Mouse (Mus musculus) embryonic facial prominence, embryonic 10.5 days (tissue): Measurements from ENCODE around the gene Il3. TPM values are rescaled to one million over a fixed set of nuclear protein-coding genes. Genes with fewer than 3 reads are reported as not detected.
A peak's percentile ranks its signal among the peaks of the same experiment; 100 is the strongest.

Experiments used
- DNase-seq: peaks from one replicate; pipeline ENCODE4 v3.0.0-alpha.2; 2017; ENCODE audit warnings: low spot score
- H3K27ac ChIP-seq: fragments of 300-500 bp; sonication (generic); replicated peaks from 2 replicates; pipeline ENCODE4 v1.5.1; 2016; ENCODE audit warnings: mild to moderate bottlenecking
- H3K27me3 ChIP-seq: fragments of 300-500 bp; sonication (generic); replicated peaks from 2 replicates; pipeline ENCODE4 v1.6.1; 2016; ENCODE audit warnings: low read depth, mild to moderate bottlenecking; ENCODE audit not compliant: poor library complexity, severe bottlenecking
- H3K36me3 ChIP-seq: fragments of 300-500 bp; sonication (generic); replicated peaks from 2 replicates; pipeline ENCODE4 v1.6.1; 2016; ENCODE audit warnings: mild to moderate bottlenecking, moderate library complexity
- H3K4me1 ChIP-seq: fragments of 300-500 bp; sonication (generic); 2 replicates; pipeline ENCODE4 v1.6.1; 2016
- H3K4me3 ChIP-seq: fragments of 300-500 bp; sonication (generic); 2 replicates; pipeline ENCODE4 v1.5.1; 2016; ENCODE audit warnings: mild to moderate bottlenecking, moderate library complexity
- H3K9me3 ChIP-seq: fragments of 300-500 bp; sonication (generic); 2 replicates; pipeline ENCODE4 v1.6.1; 2016; ENCODE audit warnings: mild to moderate bottlenecking
- WGBS: fragments of 180-500 bp; shearing (Covaris S2); methylation state at CpG from one replicate; pipeline ENCODE4 v1.1.7; 2016; 5-methylcytosine and 5-hydroxymethylcytosine counted together
- polyA plus RNA-seq: library from polyadenylated mRNA; unstranded; fragments of >200 nt; fragmentation: Nextera tagmentation; extraction: Ambion mirVana; gene quantifications from 2 replicates; pipeline ENCODE4 v1.2.1, GENCODE M21; 2016

Gene Il3
- not detected in 2 replicates for polyA plus RNA-seq

GRCm38 (mm10) chr11:54267177-54267576, at the start of gene Il3:
Gene Il3 (minus strand): TSS chr11:54267277.
- H3K36me3 ChIP-seq: no peaks in the 10 kb centered on the region
- H3K27ac ChIP-seq: no peak within 1 kb of the TSS
- no peaks in the 10 kb centered on the region for H3K27me3 ChIP-seq
- H3K4me3 ChIP-seq: no peak within 1 kb of the TSS
- no peaks in the 10 kb centered on the region for H3K9me3 ChIP-seq
- no peaks in the 10 kb centered on the region for H3K4me1 ChIP-seq
- WGBS: 78% methylated on average over 6 of the region's 6 CpGs
- no peak for DNase-seq

- WGBS: 86% methylated on average over 5 of the region's 5 CpGs
Measured at GRCm38 (mm10) chr11:54315336-54315735, 48.3 kb upstream of the Il3 start.

GRCm38 (mm10) chr11:54314740-54315139, 47.7 kb upstream of the Il3 start:
- WGBS: 17% methylated on average over 3 of the region's 3 CpGs
- Histone ChIP-seq H3K9me3 (no peaks in the 10 kb centered on the region), H3K36me3 (no peaks in the 10 kb centered on the region), H3K4me1 (peaks cover 40% of the 10 kb centered on the region), H3K27ac (no peak overlapping the region; the same call in 1 of the 2 replicates), H3K4me3 (no peak overlapping the region), H3K27me3 (no peaks in the 10 kb centered on the region)
- DNase-seq: peak; percentile 21

More at GRCm38 (mm10) chr11:54315336-54315735, 48.3 kb upstream of the Il3 start:
- Histone ChIP-seq H3K4me3 (no peak overlapping the region), H3K4me1 (peaks cover 40% of the 10 kb centered on the region), H3K27me3 (no peaks in the 10 kb centered on the region), H3K27ac (no peak overlapping the region), H3K9me3 (no peaks in the 10 kb centered on the region), H3K36me3 (no peaks in the 10 kb centered on the region)
- no peak for DNase-seq

GRCm38 (mm10) chr11:54313391-54314360, 46.6 kb upstream of the Il3 start:
- no peak overlapping the region for H3K4me3 ChIP-seq

GRCm38 (mm10) chr11:54312603-54313002, 45.5 kb upstream of the Il3 start:
- 24% methylated on average over 1 of the region's 1 CpGs for WGBS
- no peak for DNase-seq
- peak overlapping the region; percentile 72; the same call in 1 of the 2 replicates for H3K27ac ChIP-seq

More at GRCm38 (mm10) chr11:54313391-54314360, 46.6 kb upstream of the Il3 start:
- 69% methylated on average over 7 of the region's 7 CpGs for WGBS
- peaks cover 40% of the 10 kb centered on the region for H3K4me1 ChIP-seq
- no peaks in the 10 kb centered on the region for H3K9me3 ChIP-seq
- H3K27me3 ChIP-seq: no peaks in the 10 kb centered on the region
- DNase-seq: no peak
- no peaks in the 10 kb centered on the region for H3K36me3 ChIP-seq
- H3K27ac ChIP-seq: no peak overlapping the region; the same call in 1 of the 2 replicates

GRCm38 (mm10) chr11:54312021-54312420, 44.9 kb upstream of the Il3 start:
- Histone ChIP-seq H3K4me1 (peaks cover 40% of the 10 kb centered on the region), H3K36me3 (no peaks in the 10 kb centered on the region), H3K4me3 (no peak overlapping the region), H3K9me3 (no peaks in the 10 kb centered on the region), H3K27me3 (no peaks in the 10 kb centered on the region), H3K27ac (peak overlapping the region; percentile 72)
- WGBS: 6% methylated on average over 5 of the region's 5 CpGs
- DNase-seq: peak; percentile 62

More at GRCm38 (mm10) chr11:54312603-54313002, 45.5 kb upstream of the Il3 start:
- peaks cover 40% of the 10 kb centered on the region for H3K4me1 ChIP-seq
- no peaks in the 10 kb centered on the region for H3K9me3 ChIP-seq
- H3K27me3 ChIP-seq: no peaks in the 10 kb centered on the region
- H3K36me3 ChIP-seq: no peaks in the 10 kb centered on the region
- H3K4me3 ChIP-seq: no peak overlapping the region

GRCm38 (mm10) chr11:54310588-54310987, 43.5 kb upstream of the Il3 start:
- H3K27me3 ChIP-seq: peaks cover 5% of the 10 kb centered on the region
- no peak for DNase-seq
- H3K4me3 ChIP-seq: no peak overlapping the region
- no peaks in the 10 kb centered on the region for H3K36me3 ChIP-seq
- WGBS: 80% methylated on average over 2 of the region's 2 CpGs
- peaks cover 42% of the 10 kb centered on the region for H3K4me1 ChIP-seq
- H3K9me3 ChIP-seq: no peaks in the 10 kb centered on the region
- H3K27ac ChIP-seq: no peak overlapping the region

- Histone ChIP-seq H3K27ac (no peak overlapping the region), H3K27me3 (peaks cover 29% of the 10 kb centered on the region), H3K4me1 (peaks cover 32% of the 10 kb centered on the region), H3K9me3 (no peaks in the 10 kb centered on the region), H3K4me3 (no peak overlapping the region), H3K36me3 (no peaks in the 10 kb centered on the region)
- DNase-seq: peak; percentile 39
- WGBS: 76% methylated on average over 7 of the region's 7 CpGs
Measured at GRCm38 (mm10) chr11:54307139-54307816, 40.2 kb upstream of the Il3 start.

GRCm38 (mm10) chr11:54305331-54305730, 38.3 kb upstream of the Il3 start:
- Histone ChIP-seq H3K27me3 (peaks cover 29% of the 10 kb centered on the region), H3K9me3 (no peaks in the 10 kb centered on the region), H3K4me3 (no peak overlapping the region), H3K36me3 (no peaks in the 10 kb centered on the region), H3K4me1 (peaks cover 21% of the 10 kb centered on the region), H3K27ac (no peak overlapping the region)
- DNase-seq: no peak
- 75% methylated on average over 3 of the region's 3 CpGs for WGBS

GRCm38 (mm10) chr11:54304471-54304873, 37.4 kb upstream of the Il3 start:
- Histone ChIP-seq H3K9me3 (no peaks in the 10 kb centered on the region), H3K27ac (peak overlapping the region; percentile 82), H3K36me3 (no peaks in the 10 kb centered on the region), H3K4me3 (peak overlapping the region; percentile 76), H3K4me1 (peaks cover 21% of the 10 kb centered on the region), H3K27me3 (peaks cover 29% of the 10 kb centered on the region)
- peak; percentile 15 for DNase-seq
- 1% methylated on average over 7 of the region's 7 CpGs for WGBS

- under 1% methylated on average over 57 of the region's 59 CpGs for WGBS
Measured at GRCm38 (mm10) chr11:54303728-54304470, 36.8 kb upstream of the Il3 start, which contains the start of gene Acsl6. Gene Acsl6 (plus strand): TSS chr11:54303798.

More at GRCm38 (mm10) chr11:54303728-54304470, 36.8 kb upstream of the Il3 start, which contains the start of gene Acsl6:
- peaks cover 21% of the 10 kb centered on the region for H3K4me1 ChIP-seq
- H3K4me3 ChIP-seq: peak within 1 kb of the TSS; percentile 76
- no peaks in the 10 kb centered on the region for H3K9me3 ChIP-seq
- peak within 1 kb of the TSS; percentile 82 for H3K27ac ChIP-seq
- no peaks in the 10 kb centered on the region for H3K36me3 ChIP-seq
- DNase-seq: peak; percentile 68
- H3K27me3 ChIP-seq: peaks cover 29% of the 10 kb centered on the region
